Mouse (Mus musculus) lung, postnatal 0 days (tissue): ENCODE results near the gene Ikbip.

Experiments
- CTCF ChIP-seq: IDR thresholded peaks from 2 replicates; pipeline ENCODE4 v1.5.1; 2016; ENCODE audit warnings: antibody characterized with exemption, mild to moderate bottlenecking
- EP300 ChIP-seq: IDR thresholded peaks from 2 replicates; pipeline ENCODE4 v1.6.1; 2016; ENCODE audit warnings: antibody characterized with exemption, mild to moderate bottlenecking, control low read depth

GRCm38 (mm10) chr10:91081959-91082507 lies 707 bp upstream of the Ikbip start:
- no peak for TF ChIP-seq CTCF
- no peak for TF ChIP-seq EP300
